Mouse (Mus musculus) urinary bladder, adult 18-20 months (tissue): ENCODE results near the gene Grm8.

Source experiments
- DNase-seq, 2 experiments: peaks; one replicate each; pipeline ENCODE4 v3.0.0; 2022; ENCODE audit warnings: low spot score in 2 of 2, mixed read lengths in 2 of 2

Grm8 gene

GRCm38 (mm10) chr6:28042339-28042738 is 92.6 kb downstream of the Grm8 start:
- DNase-seq, result no peak

GRCm38 (mm10) chr6:28040815-28041214 is 94.2 kb downstream of the Grm8 start:
- no peak for DNase-seq

- DNase-seq, result no peak
These were observed 103.0 kb downstream of the Grm8 start for GRCm38 (mm10) chr6:28032006-28032405.

GRCm38 (mm10) chr6:28017653-28018052 is 117.3 kb downstream of the Grm8 start:
- no peak for DNase-seq

GRCm38 (mm10) chr6:28007001-28007400 is 128.0 kb downstream of the Grm8 start:
- no peak for DNase-seq

GRCm38 (mm10) chr6:27997250-27997649 is 137.7 kb downstream of the Grm8 start:
- DNase-seq, result no peak

GRCm38 (mm10) chr6:27991241-27991640 is 143.7 kb downstream of the Grm8 start:
- no peak for DNase-seq

GRCm38 (mm10) chr6:27982598-27982997 is 152.4 kb downstream of the Grm8 start:
- DNase-seq, result no peak

- DNase-seq, result no peak
These were observed 153.0 kb downstream of the Grm8 start for GRCm38 (mm10) chr6:27982021-27982420.

- no peak for DNase-seq
These were observed 157.6 kb downstream of the Grm8 start for GRCm38 (mm10) chr6:27977361-27977760.

GRCm38 (mm10) chr6:27968859-27969258 is 166.1 kb downstream of the Grm8 start:
- DNase-seq, result no peak

- DNase-seq, result no peak
These were observed 167.9 kb downstream of the Grm8 start for GRCm38 (mm10) chr6:27967037-27967436.

- no peak for DNase-seq
These were observed 169.7 kb downstream of the Grm8 start for GRCm38 (mm10) chr6:27965237-27965636.

GRCm38 (mm10) chr6:27963887-27964286 is 171.1 kb downstream of the Grm8 start:
- DNase-seq, result no peak

GRCm38 (mm10) chr6:27956278-27956857 is 178.6 kb downstream of the Grm8 start:
- no peak for DNase-seq

- no peak for DNase-seq
These were observed 183.5 kb downstream of the Grm8 start for GRCm38 (mm10) chr6:27951433-27951832.

- no peak for DNase-seq
These were observed 206.9 kb downstream of the Grm8 start for GRCm38 (mm10) chr6:27928058-27928457.

- DNase-seq, result no peak
These were observed 221.7 kb downstream of the Grm8 start for GRCm38 (mm10) chr6:27913281-27913680.

GRCm38 (mm10) chr6:27904358-27904757 is 230.6 kb downstream of the Grm8 start:
- no peak for DNase-seq

GRCm38 (mm10) chr6:27902224-27902623 is 232.8 kb downstream of the Grm8 start:
- no peak for DNase-seq

GRCm38 (mm10) chr6:27901396-27901795 is 233.6 kb downstream of the Grm8 start:
- no peak for DNase-seq

- no peak for DNase-seq
These were observed 239.8 kb downstream of the Grm8 start for GRCm38 (mm10) chr6:27895153-27895552.

- no peak for DNase-seq
These were observed 242.1 kb downstream of the Grm8 start for GRCm38 (mm10) chr6:27892886-27893285.

GRCm38 (mm10) chr6:27888391-27888790 is 246.6 kb downstream of the Grm8 start:
- DNase-seq, result no peak
